Mouse (Mus musculus): ENCODE measurements around the gene Pde1a. TPM values are rescaled to one million over a fixed set of nuclear protein-coding genes. Genes with fewer than 3 reads are reported as not detected.

Pde1a gene
- total RNA-seq, 4 experiments from 2014 or later, result 135 to 177 (median 157) TPM

DNA sequence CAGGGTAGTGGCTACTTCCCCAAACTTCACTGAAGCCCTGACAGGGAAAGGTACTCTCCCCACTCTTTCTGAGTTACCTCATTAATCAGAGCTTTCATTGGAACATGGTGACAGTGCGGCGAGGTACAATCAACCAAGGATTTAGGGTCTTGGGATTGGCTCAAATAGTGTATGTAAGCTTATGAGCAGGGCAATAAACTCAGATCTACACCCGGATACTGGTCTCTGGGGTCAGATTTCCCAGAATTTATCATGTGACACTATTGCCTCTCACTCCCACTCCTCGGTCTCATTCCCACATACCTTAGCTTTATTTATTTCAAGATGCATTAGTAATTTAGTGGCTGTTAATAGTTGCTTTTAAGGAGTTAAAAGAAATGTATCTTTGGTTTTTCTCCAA lies 303.4 kb downstream of the Pde1a start:
- no peak for DNase-seq (ENCODE audit: low spot score in 2 of 2)

DNA sequence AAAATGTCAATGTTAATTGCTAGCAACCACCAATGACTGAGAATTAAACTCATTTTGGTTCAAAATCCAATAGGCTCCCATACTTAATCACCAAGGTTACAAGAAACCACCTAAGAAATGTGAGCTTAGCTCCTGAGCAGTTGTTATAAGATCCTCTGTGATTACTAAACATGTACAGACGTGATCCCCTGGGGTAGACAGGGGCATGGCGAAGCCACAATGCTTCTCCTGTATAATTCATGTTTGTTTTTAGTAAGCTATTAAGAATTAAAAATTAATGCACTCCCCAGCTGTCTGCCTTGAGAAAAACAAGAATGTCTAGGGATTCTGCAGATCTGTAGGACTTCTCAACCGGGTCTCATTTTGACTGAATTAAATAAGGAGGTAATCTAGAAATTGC lies 309.7 kb downstream of the Pde1a start:
- no peak for DNase-seq (ENCODE audit: low spot score in 2 of 2)

DNA sequence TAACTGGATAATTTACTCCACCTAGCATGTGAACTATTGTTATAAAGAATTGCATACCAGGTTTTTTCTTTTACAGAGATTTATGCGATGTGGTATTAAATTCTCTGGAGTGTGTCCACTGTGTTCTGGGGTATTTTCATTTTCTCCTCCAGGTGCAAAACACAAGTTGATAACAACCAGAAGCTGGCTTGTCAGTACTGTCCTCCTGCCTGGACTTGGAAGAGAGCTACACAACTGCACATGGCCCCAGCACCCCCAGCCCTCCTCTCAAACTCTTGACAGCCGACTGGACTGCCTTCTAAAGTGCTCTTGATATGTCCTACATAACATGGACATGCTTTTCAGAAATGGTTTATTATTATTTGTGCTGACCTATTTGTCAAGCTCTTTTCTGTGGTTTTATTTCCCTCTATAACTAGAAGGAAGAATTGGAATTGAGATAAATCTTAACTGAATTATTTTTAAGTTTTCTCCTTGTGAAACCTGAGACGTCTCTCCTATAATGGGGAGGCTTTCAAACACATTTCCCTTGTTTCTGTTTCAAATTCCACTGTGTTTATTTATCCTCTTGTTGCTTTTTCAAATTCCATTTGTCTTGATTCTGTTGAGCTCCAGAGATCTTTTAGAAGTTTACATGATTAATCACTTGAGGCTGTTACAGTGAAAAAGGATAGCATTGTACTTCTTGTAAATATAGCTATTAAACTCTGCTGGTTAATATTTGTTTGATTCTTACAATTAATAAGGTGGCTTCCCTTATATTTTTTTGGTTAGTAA lies 313.4 kb downstream of the Pde1a start:
- no peak for DNase-seq (ENCODE audit: low spot score in 2 of 2)

DNA sequence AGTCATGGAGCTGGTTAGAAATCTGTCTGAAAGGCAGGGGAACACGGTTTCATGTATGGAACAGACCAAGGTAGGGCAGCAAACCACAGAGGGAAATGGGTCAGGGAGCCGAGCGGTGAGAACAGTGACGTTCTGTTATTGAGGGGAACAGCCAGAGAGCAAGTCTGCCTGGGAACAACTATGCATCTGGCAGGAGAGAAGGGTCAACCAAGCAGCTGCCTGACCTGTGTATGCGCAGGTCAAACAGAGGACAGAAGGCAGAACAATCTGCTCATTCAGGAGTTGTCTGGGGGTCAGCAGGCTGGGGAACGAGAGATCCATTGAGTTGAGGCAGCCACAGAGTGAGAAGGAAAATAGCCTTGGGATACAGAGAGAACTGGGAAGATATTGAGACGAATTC lies 330.6 kb downstream of the Pde1a start:
- DNase-seq (ENCODE audit: low spot score in 2 of 2), result no peak

DNA sequence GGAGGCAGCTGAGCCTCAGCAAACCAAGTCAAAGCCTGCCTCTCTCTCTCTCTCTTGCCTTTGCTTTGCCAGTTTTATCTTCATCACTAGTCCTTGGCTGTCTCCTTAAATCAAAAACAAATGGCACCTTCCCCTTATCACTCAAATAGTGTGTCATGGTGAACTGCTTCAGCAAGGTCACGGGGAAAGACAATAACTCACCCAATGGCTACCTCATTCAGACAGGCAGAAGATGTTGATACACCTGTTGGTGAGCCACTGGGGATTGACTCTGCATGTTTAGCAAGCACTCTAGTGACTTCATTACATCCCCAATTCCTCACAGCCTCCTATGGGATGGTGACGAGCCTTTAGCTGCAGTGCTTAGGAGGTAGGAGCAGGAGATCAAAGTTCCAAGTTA lies 331.8 kb downstream of the Pde1a start:
- DNase-seq (ENCODE audit: low spot score in 2 of 2), result no peak

DNA sequence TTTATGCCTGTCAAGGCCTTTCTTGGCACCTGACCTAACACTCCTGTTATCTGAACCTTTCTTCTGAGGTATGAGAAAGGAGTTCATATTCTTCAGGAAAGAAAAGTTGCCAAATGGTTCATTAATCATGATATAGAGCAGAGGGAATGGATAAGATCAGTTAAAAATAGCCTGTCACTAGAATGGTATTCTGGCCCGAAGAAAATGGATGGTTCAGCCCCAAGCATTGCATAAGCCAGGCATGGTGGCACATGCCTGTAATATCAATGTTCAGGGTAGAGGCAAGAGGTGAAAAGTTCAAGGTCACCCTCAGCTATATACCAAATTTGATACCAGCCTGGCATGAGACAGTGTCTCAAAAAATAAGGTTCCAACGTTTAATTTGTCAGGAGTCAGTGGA lies 336.1 kb downstream of the Pde1a start:
- DNase-seq (ENCODE audit: low spot score in 2 of 2), result no peak

DNA sequence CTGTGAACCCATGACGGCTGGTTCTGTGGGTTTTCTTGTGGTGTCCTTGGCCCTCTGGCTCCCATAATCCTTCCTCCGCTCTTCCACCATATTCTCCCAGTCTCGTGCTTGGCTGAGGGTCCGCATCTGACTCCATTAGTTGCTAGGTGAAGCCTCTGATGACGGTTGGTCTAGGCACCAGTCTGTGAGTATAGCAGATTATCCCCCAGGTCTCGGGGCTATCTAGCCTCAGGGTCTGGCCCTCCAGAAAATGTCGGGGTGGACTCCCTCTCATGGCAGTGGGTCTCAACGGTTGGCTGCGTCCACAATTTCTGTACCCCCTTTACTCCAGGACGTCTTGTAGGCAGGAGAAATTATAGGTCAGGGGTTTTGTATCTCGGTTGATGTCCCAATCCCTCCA lies 342.8 kb downstream of the Pde1a start:
- no peak for DNase-seq (ENCODE audit: low spot score in 2 of 2)

DNA sequence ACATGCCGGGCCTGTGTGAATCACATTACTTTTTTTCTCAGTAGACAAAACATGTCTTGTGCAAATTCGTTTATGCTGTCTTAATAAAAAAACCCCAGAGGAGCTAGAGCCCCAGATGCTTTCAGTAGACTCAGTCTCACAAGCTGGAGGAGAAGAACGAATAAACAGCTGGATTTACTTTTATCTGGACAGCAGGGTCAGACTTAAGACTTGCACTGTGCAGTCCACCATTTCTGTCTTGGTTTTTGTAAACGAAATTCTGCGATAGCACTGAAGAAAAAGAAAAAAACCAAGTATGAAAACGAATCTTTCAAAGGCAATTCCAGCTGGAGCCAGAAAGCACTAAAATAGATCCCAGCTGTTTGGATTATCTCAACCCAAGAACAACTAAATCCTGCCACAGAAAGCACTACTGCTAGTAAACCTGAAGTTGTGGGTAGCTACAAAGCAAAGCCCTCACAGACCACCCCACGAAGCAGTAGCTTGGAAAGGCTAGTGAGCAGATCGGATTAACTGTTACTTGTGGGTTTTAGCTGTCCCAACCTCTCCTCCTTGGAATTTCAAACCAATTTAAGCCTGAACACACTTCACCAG lies 343.6 kb downstream of the Pde1a start:
- no peak for DNase-seq (ENCODE audit: low spot score in 2 of 2)

Other genes starting within 250 kb of the Pde1a start
- not detected for gene Prdx6b, start 163.0 kb upstream of the Pde1a start, total RNA-seq (2022)
- gene Dnajc10, start 186.0 kb upstream of the Pde1a start, total RNA-seq (2022), result 10 to 100 TPM; 60.3 to 65.4 (median 63.2) TPM